Mouse (Mus musculus) c-Kit-positive CD71-negative TER-119-negative erythroid progenitor cells, embryonic 14.5 days (primary cell): ENCODE data around the gene Nckap1l.

Experiments
- DNase-seq: peaks from one replicate; pipeline ENCODE4 v3.0.0-alpha.2; 2013; ENCODE audit warnings: low read depth

Gene Nckap1l

GRCm38 (mm10) chr15:103500723-103501122, 47.1 kb downstream of the Nckap1l start:
- DNase-seq, result no peak

DNA sequence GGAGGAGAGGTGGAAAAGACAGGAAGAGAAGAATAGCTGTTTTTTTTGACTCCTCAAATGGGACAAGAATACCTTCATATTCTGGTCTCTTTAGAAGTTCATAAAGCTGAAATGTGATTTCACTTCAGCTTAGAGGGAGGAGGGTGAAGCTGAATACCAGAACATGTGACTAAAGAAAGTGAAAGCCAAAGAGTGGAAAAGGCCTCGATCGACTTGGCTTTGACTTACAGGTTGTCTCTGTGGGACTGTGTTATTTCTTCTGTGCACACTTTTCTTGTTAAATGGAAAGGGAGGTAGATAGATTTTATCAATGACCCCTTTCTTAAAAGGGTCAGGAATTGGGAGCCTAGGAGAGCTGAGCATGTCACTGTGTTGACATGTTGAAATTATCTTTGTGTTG, 47.6 kb downstream of the Nckap1l start:
- DNase-seq, result no peak

GRCm38 (mm10) chr15:103502435-103503250, 49.0 kb downstream of the Nckap1l start, which contains the start of gene Pde1b:
TSS of gene Pde1b (plus strand) at chr15:103503034.
- peak; percentile 43 for DNase-seq

GRCm38 (mm10) chr15:103503251-103503600, 49.6 kb downstream of the Nckap1l start:
- no peak for DNase-seq

GRCm38 (mm10) chr15:103503660-103504059, 50.1 kb downstream of the Nckap1l start:
- no peak for DNase-seq

DNA sequence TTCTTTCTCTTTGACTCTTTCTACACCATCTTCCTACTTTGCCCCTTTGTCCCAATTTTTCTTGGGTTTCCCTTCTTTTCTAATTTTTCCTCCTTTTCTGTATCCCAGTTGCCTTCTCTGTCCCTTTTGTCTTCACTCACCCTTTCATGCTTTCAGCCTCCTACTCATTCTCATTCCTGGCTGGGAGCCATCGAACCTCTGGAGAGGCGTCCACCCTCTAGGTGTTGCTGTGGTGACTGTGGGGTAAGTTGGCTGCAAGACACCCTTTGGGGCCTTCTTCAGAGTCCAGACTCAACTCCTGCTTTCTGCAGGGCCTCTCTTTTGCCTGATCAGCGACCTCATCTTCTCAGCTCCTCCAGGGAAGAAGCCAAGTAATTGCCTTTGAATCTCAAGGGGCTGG, 55.7 kb downstream of the Nckap1l start:
- no peak for DNase-seq

DNA sequence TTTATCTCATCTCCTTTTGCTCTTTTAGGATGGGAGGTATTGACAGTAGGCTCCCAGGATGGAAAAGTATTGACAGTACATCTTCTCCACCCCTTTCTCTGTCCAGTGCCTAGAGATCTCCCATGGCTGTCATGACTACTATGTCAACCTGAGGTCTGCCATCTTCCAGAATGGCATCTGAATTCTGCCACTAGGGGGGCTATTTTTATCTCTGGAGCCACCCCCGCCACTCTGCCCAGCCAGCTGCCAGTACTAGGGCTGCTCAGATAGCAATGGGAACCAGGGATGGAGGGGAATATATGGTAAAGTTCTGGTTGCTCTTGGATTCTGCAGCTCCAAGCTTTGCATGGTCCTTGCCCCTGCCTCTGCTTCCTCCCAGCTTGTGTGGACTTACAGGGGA, 58.1 kb downstream of the Nckap1l start:
- no peak for DNase-seq

DNA sequence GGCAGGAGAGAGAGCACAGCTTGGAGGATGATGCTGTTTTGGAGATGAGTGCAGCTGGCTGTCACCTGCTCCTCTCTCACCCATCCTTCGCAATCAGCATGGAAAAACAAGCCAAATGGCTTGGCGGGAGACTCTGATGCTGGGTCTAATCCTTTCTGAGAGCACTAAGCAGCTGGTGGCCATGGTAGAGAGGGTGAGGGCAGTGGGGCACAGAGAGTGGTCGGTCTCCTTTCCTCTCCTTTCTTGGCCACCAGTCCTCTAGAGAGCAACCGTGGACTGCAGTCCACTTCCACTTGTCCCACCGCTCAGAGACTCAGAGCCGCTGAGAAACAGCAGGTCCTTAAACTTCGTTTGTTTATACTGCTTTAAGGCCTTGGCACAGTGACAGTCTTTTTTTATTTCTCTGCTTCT, 60.0 kb downstream of the Nckap1l start:
- no peak for DNase-seq

DNA sequence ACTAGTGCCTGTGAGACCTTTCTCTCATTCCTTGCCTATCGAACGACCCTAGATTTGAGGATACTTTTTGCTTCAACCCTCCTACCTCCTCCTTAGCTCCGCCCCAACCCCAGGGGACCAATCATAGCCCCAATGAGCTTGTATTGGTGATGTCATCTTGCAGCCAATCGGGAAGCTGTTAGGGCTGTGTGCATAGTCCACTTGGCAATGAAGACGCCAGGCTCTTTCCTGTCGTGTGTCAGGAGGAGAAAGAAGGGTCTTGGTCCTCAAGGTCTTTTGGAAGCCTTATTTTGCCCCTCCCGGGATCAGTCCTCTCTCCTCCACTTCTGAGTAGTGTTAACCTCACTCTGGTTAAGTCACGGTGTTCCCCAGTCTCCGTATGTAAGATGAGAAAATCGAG, 60.5 kb downstream of the Nckap1l start:
- peak; percentile 58 for DNase-seq

DNA sequence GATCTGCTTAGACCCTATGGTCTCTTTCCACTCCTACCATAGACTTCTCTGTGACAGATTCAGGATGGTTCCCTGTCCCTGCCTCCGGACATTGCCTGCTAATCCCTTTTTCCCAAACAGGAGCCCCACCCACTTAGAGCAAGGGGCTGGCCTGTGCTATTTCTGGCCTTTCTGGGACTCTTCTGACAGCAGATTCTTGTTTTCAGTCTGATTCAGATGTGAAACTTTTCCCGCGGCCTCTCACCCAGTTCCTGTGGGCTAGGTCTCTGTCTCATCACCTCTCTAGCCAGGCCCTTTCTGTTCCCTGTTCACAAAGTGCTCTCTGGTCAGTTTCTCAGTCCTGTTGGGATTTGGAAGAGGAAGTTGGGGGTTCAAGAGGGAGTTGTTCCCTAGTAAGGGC, 61.3 kb downstream of the Nckap1l start:
- no peak for DNase-seq

DNA sequence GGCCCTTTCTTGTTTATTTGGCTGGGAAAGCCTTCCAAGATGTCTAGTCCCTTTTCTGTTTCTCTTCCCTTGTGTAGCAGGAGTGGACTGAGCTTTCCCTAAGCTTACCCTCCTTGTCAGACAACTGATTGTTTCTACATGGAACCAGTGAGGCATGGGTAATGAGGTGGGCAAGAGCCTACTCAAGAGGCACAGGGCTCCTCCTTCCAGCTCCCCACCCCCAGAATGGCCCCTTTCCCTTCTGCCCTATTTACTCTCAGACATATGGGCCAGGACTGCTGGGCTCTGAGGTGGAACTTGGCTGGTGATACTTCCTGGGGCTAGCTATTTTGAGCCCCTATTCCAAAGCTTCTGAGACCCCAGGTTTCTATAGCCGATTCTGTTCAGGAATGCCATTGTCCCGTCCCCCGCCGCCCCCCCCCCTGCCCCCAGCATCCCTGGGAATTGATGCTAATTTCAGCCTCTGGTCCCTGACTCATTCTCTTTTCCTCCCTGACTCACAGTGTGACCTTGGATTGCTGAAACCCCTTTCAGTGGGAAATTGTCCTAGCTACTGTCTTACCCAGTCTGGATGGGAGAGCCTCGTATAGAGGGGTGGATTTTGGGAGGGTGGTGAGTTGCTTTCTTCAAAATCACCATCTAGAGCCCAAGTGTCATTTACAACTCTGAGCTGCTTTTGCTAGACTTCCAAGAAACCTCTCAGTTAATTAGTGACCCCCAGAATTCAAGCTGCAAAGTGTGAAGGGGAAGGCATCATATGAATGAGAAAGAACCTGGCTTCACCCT, 65.2 kb downstream of the Nckap1l start:
- no peak for DNase-seq

GRCm38 (mm10) chr15:103519386-103520378, 66.1 kb downstream of the Nckap1l start:
- no peak for DNase-seq

GRCm38 (mm10) chr15:103522458-103523099, 69.0 kb downstream of the Nckap1l start:
- DNase-seq, result no peak

DNA sequence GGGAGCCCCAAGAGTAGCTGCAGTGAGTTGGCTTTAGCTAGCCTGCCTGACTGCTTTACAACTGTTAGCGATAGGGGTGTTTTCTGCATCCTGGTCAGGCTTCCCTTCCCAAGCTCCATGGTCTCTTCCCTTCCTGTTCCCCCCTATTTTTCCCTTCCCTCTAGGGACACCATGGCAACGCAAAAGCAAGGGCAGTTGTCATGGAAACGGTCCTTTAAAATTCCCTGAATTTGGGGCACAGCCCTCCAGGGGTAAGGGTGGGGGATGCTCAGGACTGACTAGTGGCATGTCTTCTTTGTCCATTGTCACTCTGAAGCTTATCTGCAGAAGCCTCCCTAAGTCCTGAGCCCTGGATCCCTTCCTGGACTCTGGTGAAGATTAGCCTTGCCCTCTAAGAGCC, 69.6 kb downstream of the Nckap1l start:
- no peak for DNase-seq

DNA sequence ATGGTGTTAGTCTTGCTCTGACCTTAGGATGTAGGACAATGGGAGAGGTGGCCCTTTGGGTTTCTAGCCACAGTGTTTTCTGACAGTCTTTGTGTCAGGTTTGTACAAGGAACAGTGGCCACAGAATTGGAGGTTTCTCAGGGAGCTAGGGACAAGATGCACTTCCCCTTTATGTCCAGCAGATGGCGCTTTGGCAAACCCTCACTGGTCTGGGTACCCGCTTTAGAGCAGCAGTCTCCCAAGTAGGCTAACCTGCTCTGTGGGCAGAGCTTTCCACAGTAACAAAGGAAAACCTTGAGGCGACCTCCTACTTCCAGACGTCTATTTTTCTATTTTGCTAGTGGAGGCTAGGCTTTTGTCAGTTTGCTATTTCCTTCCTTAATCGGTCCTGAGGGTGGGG, 76.8 kb downstream of the Nckap1l start:
- peak; percentile 36 for DNase-seq

DNA sequence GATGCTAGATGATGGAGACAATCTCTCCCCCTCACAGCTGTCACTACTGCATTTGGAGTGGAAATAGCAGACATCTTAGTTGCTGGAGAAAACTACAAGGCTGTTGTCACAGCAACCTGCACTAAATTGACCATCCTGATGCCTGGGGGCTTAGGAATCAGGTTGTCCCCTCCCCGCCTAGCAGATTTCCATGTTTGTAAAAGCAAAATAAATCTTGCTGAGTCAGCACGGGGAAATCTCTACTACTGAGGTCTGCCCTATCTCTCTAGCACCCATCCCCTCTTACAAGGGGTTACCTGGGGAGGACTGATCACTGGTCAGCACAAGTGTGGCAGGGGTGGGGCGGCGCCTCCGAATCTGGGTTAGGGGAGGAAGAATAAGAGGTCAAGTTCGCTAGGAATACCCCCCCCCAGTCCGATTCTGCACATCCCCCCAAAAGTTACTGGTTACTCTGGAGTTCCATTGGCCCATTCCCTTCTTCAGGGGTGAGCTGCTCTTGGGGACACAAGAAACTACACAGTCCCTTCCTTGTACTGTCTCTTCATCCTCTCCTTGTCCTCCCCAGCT, 80.5 kb downstream of the Nckap1l start:
- DNase-seq, result no peak

DNA sequence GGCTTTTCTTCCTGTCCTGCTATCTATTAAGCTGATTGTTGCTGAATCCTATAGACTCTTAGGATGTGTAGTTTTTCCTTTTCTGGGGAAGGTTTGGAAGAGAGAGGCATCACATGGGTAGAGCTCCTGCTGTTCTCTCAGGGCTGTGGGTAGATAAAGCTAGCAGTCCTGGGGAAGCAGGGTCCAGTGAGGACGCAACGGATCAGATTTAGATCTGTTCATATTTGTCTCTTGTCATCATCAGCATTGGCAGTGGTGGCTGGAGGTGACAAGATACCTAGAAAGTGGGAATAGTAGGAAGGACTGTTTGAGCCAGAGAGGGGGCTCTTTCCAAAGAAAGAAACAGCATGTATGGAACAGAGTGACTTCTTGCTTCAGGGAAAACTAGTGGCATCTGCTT, 81.4 kb downstream of the Nckap1l start:
- no peak for DNase-seq

DNA sequence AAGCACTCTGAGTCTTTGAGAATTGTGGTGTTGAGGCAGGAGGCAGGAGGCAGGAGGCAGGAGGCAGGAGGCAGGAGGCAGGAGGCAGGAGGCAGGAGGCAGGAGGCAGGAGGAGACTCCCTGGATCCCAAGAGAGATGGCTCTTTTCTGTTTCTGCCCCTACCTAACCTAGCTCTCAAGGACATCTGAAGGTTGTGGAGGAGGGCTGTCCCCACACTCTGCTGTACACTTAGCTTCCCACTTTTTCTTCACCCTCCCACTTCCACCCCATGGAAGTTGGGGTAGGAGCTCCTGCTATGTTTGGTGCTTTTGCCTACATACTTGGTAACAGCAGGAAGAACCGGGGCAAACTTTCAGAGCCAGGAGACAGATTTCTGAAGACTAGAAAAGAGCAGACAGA, 82.2 kb downstream of the Nckap1l start:
- DNase-seq, result no peak

DNA sequence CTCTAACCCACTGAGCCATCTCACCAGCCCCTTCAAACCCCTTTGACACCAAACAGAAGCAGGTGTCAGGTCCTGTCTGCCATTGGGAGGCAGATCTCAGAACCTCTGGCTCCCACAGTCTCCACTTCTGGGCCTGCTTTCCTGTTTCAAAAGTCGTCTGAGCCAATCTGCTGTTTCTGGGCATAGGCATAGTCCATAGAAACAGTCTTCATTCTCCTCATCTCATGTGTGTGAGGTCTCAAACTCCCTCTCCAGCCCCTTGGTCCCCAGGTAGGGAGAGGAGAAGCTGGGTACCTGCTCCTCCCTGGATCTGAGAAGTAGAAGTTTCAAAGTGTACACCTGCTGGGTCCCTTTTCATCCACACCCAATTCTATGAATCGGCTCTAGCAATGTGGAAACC, 82.9 kb downstream of the Nckap1l start:
- DNase-seq, result no peak

DNA sequence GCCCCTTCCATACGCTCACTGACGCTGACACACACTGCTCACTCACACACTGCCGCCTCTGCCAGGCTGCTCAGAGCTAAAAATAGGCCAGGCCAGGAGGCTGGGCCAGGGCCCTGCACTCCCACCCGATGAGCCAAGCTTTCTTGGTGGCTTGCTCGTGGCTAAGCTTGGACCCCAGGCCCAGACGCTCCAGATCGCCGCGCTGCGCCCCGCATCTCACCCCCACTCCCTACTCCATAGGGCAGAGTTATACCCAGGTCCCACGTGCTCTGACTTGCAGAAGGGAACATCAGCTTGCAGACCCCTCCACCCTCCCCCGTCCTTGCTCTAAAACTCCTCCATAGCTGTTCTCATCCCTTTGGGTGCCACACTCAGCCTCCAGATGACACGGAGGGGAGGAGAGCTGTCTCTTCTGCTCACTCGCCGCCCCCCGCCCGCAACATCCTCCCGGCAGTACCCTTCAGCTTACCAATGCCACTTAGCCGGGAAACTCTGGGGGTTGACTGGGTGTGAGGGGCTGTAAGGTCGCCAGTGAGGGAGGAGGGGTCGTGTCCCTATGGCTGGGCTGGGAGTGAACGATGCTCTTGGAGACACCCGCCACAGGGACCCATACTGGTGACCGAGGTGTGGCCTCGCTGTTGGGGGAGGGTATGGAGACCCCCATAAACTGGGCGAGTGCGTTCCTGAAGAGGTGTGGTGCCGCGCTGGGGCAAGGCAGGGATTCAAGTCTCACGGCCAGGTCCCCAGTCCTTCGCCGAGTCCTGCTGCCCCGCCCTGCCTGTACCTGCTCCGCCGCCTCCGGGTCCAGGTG, 83.6 kb downstream of the Nckap1l start:
- no peak for DNase-seq
